Mouse (Mus musculus) cerebellum, adult 2 months (tissue): Measurements from ENCODE around the gene Thap7.

ENCODE experiments used
- CTCF ChIP-seq: fragments of 200-500 bp; IDR thresholded peaks from 2 replicates; pipeline ENCODE4 v1.5.1; 2011; ENCODE audit warnings: low read depth, mild to moderate bottlenecking, control low read depth, low read length, moderate library complexity, borderline replicate concordance; ENCODE audit not compliant: insufficient read depth
- POLR2A ChIP-seq: fragments of 200-500 bp; IDR thresholded peaks from 2 replicates; pipeline ENCODE4 v1.6.1; 2011; ENCODE audit warnings: low read length, control low read depth, borderline replicate concordance; ENCODE audit not compliant: insufficient read depth

DNA sequence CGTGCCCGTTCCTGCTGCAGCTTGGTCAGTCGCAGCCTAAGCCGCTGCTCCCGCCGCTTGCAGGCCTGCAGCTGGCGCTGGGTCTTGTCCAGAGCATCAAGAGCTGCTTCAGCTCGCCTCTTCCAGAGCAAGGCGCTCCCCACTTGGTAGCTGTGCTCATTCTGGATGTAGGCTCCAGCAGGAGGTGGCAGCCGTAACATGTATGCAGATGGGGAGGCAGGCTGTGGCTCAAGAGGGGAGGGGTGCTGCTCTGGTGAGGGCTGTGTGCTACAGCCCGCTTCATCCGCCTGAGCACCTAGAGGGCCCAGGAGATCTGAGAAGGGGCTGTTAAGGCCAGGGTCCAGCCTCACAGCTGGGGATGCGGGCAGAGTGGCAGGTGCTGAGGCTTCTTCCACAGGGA lies 2.7 kb downstream of the Thap7 start:
- no peak for TF ChIP-seq CTCF
- no peak for TF ChIP-seq POLR2A
